Mouse (Mus musculus) regulatory T cell (primary cell): Measurements from ENCODE around the gene Reln.

Source experiments
- in situ Hi-C: fragments of 300-600 bp; cut with MboI, MseI; formaldehyde crosslinking; loops from one replicate; pipeline ENCODE4 v1.15.1; 2025; ENCODE audit warnings: high pct_unique_total_duplicates

The Reln gene

GRCm38 (mm10) chr5:22118456-22118855 lies 226.0 kb downstream of the Reln start:
- in situ Hi-C loops, result no loop called here

GRCm38 (mm10) chr5:22116922-22117321 lies 227.6 kb downstream of the Reln start:
- in situ Hi-C loops, result no loop called here

- in situ Hi-C loops, result no loop called here
Measured at GRCm38 (mm10) chr5:22106811-22107485, 237.6 kb downstream of the Reln start.

GRCm38 (mm10) chr5:22094984-22095383 lies 249.5 kb downstream of the Reln start:
- in situ Hi-C loops, result no loop called here

- in situ Hi-C loops, result no loop called here
Measured at GRCm38 (mm10) chr5:22094043-22094442, 250.5 kb downstream of the Reln start.

GRCm38 (mm10) chr5:22093157-22093865 lies 251.2 kb downstream of the Reln start:
- in situ Hi-C loops, result no loop called here

- in situ Hi-C loops, result no loop called here
Measured at GRCm38 (mm10) chr5:22080468-22080986, 264.0 kb downstream of the Reln start.

- in situ Hi-C loops, result no loop called here
Measured at GRCm38 (mm10) chr5:22074971-22075370, 269.5 kb downstream of the Reln start.

- in situ Hi-C loops, result no loop called here
Measured at GRCm38 (mm10) chr5:22072591-22072990, 271.9 kb downstream of the Reln start.

GRCm38 (mm10) chr5:22059251-22059650 lies 285.3 kb downstream of the Reln start:
- in situ Hi-C loops, result no loop called here

- in situ Hi-C loops, result no loop called here
Measured at GRCm38 (mm10) chr5:22041825-22042224, 302.7 kb downstream of the Reln start.

GRCm38 (mm10) chr5:22039375-22040149 lies 304.9 kb downstream of the Reln start:
- in situ Hi-C loops, result no loop called here

- in situ Hi-C loops, result no loop called here
Measured at GRCm38 (mm10) chr5:22035201-22035600, 309.3 kb downstream of the Reln start.

- in situ Hi-C loops, result no loop called here
Measured at GRCm38 (mm10) chr5:22033039-22033438, 311.5 kb downstream of the Reln start.

- in situ Hi-C loops, result no loop called here
Measured at GRCm38 (mm10) chr5:22031653-22032052, 312.8 kb downstream of the Reln start.

GRCm38 (mm10) chr5:22028379-22028778 lies 316.1 kb downstream of the Reln start:
- in situ Hi-C loops, result no loop called here

GRCm38 (mm10) chr5:22027240-22027875 lies 317.1 kb downstream of the Reln start:
- in situ Hi-C loops, result no loop called here

GRCm38 (mm10) chr5:22025746-22026145 lies 318.8 kb downstream of the Reln start:
- in situ Hi-C loops, result no loop called here

GRCm38 (mm10) chr5:22024108-22024507 lies 320.4 kb downstream of the Reln start:
- in situ Hi-C loops, result no loop called here

- in situ Hi-C loops, result no loop called here
Measured at GRCm38 (mm10) chr5:22017896-22018295, 326.6 kb downstream of the Reln start.

GRCm38 (mm10) chr5:22014459-22014858 lies 330.0 kb downstream of the Reln start:
- in situ Hi-C loops, result no loop called here

GRCm38 (mm10) chr5:22009142-22009541 lies 335.4 kb downstream of the Reln start:
- in situ Hi-C loops, result no loop called here
